Mouse (Mus musculus) cerebellum, adult (tissue): ENCODE results near the gene Prl8a6.

ENCODE experiments used
- ATAC-seq: cut with Nextera tagmentation; 2 replicates; pipeline ENCODE4 v1.9.2; 2017; ENCODE audit warnings: mild to moderate bottlenecking, moderate library complexity, mixed read lengths; ENCODE audit not compliant: insufficient number of reproducible peaks, low FRiP score, low TSS enrichment

Prl8a6 gene

GRCm38 (mm10) chr13:27438588-27438987, at the start of gene Prl8a6:
Gene Prl8a6 (minus strand): TSS chr13:27438688.
- ATAC-seq = no peak

DNA sequence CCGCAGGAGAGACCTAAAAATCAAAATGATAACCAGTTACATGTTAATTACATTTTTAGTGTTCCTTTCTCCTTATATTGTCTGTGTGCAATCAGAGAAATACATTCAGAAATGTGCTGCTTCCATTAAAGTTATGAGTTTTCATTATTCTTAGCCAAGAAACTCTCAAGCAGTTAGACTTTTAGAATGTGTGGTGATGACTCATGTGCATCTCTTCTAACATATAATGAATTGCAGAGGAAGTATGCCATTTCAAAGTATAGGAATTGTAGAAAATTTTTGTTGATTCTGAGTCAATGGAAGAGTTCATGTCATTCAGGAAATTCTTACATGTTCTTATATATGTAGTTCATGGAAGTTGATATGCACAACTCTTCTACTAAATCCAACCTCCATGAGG, 5.3 kb downstream of the Prl8a6 start:
- ATAC-seq = no peak

DNA sequence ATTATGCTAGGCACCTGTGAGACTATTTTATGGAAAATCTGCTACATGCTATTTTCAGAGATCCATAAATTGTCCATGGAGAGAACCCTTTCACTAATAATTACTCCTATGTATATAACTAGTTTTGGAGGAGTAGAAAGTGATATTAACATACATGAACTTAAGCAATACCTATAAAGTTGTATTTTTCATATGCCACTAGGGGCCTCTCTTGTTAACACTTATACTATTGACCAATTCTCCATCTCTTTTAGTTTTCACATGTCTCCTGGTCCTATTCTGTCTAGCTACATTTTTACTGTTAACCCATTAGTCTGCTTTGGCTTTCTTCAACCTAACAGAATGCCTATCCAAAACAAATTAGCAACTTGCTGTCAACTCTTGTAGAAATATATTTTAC, 24.8 kb downstream of the Prl8a6 start:
- ATAC-seq = no peak

- peak; percentile 86 for ATAC-seq
These were observed 39.3 kb downstream of the Prl8a6 start for GRCm38 (mm10) chr13:27399061-27399724.

GRCm38 (mm10) chr13:27390746-27391145, 47.7 kb downstream of the Prl8a6 start, which contains the start of gene Prl2b1:
Gene Prl2b1 (minus strand): TSS chr13:27390846.
- no peak for ATAC-seq
